Mouse (Mus musculus) liver, postnatal 0 days (tissue): ENCODE measurements around the gene Tpt1. TPM values are rescaled to one million over a fixed set of nuclear protein-coding genes. Genes with fewer than 3 reads are reported as not detected.
A peak's percentile ranks its signal among the peaks of the same experiment; 100 is the strongest.

Experiments used
- ATAC-seq: fragments of 200-750 bp; cut with Nextera tagmentation; 2 replicates; pipeline ENCODE4 v1.8.0; 2017; ENCODE audit warnings: mild to moderate bottlenecking, moderate library complexity
- DNase-seq: peaks from one replicate; pipeline ENCODE4 v3.0.0-alpha.2; 2016
- H3K27ac ChIP-seq: fragments of 300-500 bp; sonication (generic); 2 replicates; pipeline ENCODE4 v1.5.1; 2014; ENCODE audit warnings: antibody characterized with exemption, moderate library complexity, mild to moderate bottlenecking, low read depth
- H3K27me3 ChIP-seq: fragments of 300-500 bp; sonication (generic); 2 replicates; pipeline ENCODE4 v1.6.1; 2014; ENCODE audit warnings: low read length, control low read depth, mixed read lengths; ENCODE audit not compliant: insufficient read depth
- H3K36me3 ChIP-seq: fragments of 300-500 bp; sonication (generic); replicated peaks from 2 replicates; pipeline ENCODE4 v1.6.1; 2014; ENCODE audit warnings: mild to moderate bottlenecking, control low read depth, low read length, moderate library complexity, mixed read lengths; ENCODE audit not compliant: insufficient read depth
- H3K4me1 ChIP-seq: fragments of 300-500 bp; sonication (generic); 2 replicates; pipeline ENCODE4 v1.6.1; 2014; ENCODE audit warnings: antibody characterized with exemption, mild to moderate bottlenecking, control low read depth; ENCODE audit not compliant: insufficient read depth
- H3K4me2 ChIP-seq: fragments of 300-500 bp; sonication (generic); 2 replicates; pipeline ENCODE4 v1.6.1; 2014; ENCODE audit warnings: low read depth, mild to moderate bottlenecking, low read length, moderate library complexity, mixed read lengths
- H3K4me3 ChIP-seq: fragments of 300-500 bp; sonication (generic); 2 replicates; pipeline ENCODE4 v1.5.1; 2014; ENCODE audit warnings: low read depth, low read length
- H3K9ac ChIP-seq: fragments of 300-500 bp; sonication (generic); replicated peaks from 2 replicates; pipeline ENCODE4 v1.6.1; 2014; ENCODE audit warnings: mild to moderate bottlenecking, moderate library complexity
- H3K9me3 ChIP-seq: fragments of 300-500 bp; sonication (generic); 2 replicates; pipeline ENCODE4 v1.6.1; 2016; ENCODE audit warnings: mild to moderate bottlenecking, control low read depth, low read length, mixed read lengths
- CTCF ChIP-seq: sonication (generic); IDR thresholded peaks from 2 replicates; pipeline ENCODE4 v1.5.1; 2016; ENCODE audit warnings: antibody characterized with exemption, low read depth
- EP300 ChIP-seq: IDR thresholded peaks from 2 replicates; pipeline ENCODE4 v1.6.1; 2016; ENCODE audit warnings: antibody characterized with exemption, low read depth, mild to moderate bottlenecking
- WGBS: fragments of 180-500 bp; shearing (Covaris S2); extraction: QIAGEN DNeasy Blood & Tissue Kit; methylation state at CpG from one replicate; pipeline ENCODE4 v1.1.7; 2014; ENCODE audit not compliant: insufficient replicate concordance; 5-methylcytosine and 5-hydroxymethylcytosine counted together
- polyA plus RNA-seq: library from polyadenylated mRNA; unstranded; fragments of >200 nt; fragmentation: Nextera tagmentation; extraction: Ambion mirVana; gene quantifications from 2 replicates; pipeline ENCODE4 v1.2.1, GENCODE M21; 2015

Tpt1 gene
- polyA plus RNA-seq, 1 experiment from 2014 or later: 874 TPM

- Histone ChIP-seq H3K4me2 (no peak overlapping the region), H3K36me3 (no peaks in the 10 kb centered on the region), H3K27ac (peak overlapping the region; percentile 73), H3K4me3 (no peak overlapping the region), H3K9ac (no peak overlapping the region), H3K9me3 (0 out of 2 replicates have a peak, but pooled peaks cover 2% of the 10 kb centered on the region), H3K4me1 (no peaks in the 10 kb centered on the region), H3K27me3 (no peaks in the 10 kb centered on the region)
- WGBS: 21% methylated on average over 9 of the region's 10 CpGs
- no peak for DNase-seq
- no peak for ATAC-seq
- TF ChIP-seq EP300 (no peak), CTCF (peak; percentile 38)
Observed at GRCm38 (mm10) chr14:75870631-75871030, 25.7 kb downstream of the Tpt1 start.

- TF ChIP-seq CTCF (no peak), EP300 (no peak)
- Histone ChIP-seq H3K4me2 (no peak overlapping the region), H3K36me3 (no peaks in the 10 kb centered on the region), H3K27ac (no peak overlapping the region), H3K27me3 (no peaks in the 10 kb centered on the region), H3K9me3 (0 out of 2 replicates have a peak, but pooled peaks cover 2% of the 10 kb centered on the region), H3K4me3 (no peak overlapping the region), H3K4me1 (no peaks in the 10 kb centered on the region), H3K9ac (no peak overlapping the region)
- DNase-seq (no peak), ATAC-seq (no peak)
- WGBS: 24% methylated on average over 4 of the region's 5 CpGs
Observed at GRCm38 (mm10) chr14:75871111-75871510, 26.2 kb downstream of the Tpt1 start.

DNA sequence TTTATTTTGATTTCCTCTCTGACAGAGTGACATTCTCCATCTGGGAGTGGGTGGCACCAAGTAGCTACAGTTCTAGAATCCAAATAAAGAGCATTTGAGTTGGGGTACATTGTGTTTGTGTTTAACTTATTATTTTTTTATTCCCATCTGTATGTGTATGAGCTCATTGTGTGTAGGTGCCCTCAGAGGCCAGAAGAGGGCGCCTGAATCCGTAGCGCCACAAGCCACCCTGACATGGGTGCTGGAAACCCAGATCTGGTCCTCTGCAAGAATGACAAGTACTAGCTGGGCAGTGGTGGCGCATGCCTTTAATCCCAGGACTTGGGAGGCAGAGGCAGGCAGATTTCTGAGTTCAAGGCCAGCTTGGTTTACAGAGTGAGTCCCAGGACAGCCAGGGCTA, 26.9 kb downstream of the Tpt1 start:
- no peak for DNase-seq
- TF ChIP-seq EP300: no peak
- 0 out of 2 replicates have a peak, but pooled peaks have one; percentile 18 for TF ChIP-seq CTCF
- H3K27me3 ChIP-seq: no peaks in the 10 kb centered on the region
- H3K9ac ChIP-seq: no peak overlapping the region
- 88% methylated on average over 4 of the region's 4 CpGs for WGBS
- H3K4me1 ChIP-seq: no peaks in the 10 kb centered on the region
- H3K36me3 ChIP-seq: no peaks in the 10 kb centered on the region
- no peak overlapping the region for H3K27ac ChIP-seq
- no peak for ATAC-seq
- H3K4me3 ChIP-seq: no peak overlapping the region
- H3K4me2 ChIP-seq: no peak overlapping the region
- 0 out of 2 replicates have a peak, but pooled peaks cover 2% of the 10 kb centered on the region for H3K9me3 ChIP-seq

DNA sequence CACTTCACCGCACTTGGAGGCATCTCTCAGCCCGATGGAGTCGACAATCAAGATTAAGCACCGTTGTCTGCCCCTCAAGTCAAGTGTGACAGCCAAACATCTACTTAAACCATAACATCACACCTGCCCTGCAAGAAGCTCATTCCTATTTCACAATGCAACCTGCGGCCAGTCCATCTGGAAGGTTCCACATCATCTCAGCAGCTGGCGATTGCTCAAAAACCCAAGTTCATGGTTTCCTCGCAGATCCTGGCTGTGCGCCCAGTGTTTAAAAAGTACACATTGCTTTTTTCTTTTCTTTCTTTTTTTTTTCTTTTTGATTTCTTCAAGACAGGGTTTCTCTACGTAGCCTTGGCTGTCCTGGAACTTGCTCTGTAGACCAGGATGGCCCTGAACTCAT, 28.7 kb downstream of the Tpt1 start:
- 76% methylated on average over 9 of the region's 9 CpGs for WGBS
- Histone ChIP-seq H3K27me3 (no peaks in the 10 kb centered on the region), H3K27ac (no peak overlapping the region), H3K9ac (no peak overlapping the region), H3K9me3 (0 out of 2 replicates have a peak, but pooled peaks cover 2% of the 10 kb centered on the region), H3K4me3 (no peak overlapping the region), H3K36me3 (no peaks in the 10 kb centered on the region), H3K4me2 (no peak overlapping the region), H3K4me1 (no peaks in the 10 kb centered on the region)
- TF ChIP-seq CTCF (no peak), EP300 (no peak)
- DNase-seq (no peak), ATAC-seq (no peak)

DNA sequence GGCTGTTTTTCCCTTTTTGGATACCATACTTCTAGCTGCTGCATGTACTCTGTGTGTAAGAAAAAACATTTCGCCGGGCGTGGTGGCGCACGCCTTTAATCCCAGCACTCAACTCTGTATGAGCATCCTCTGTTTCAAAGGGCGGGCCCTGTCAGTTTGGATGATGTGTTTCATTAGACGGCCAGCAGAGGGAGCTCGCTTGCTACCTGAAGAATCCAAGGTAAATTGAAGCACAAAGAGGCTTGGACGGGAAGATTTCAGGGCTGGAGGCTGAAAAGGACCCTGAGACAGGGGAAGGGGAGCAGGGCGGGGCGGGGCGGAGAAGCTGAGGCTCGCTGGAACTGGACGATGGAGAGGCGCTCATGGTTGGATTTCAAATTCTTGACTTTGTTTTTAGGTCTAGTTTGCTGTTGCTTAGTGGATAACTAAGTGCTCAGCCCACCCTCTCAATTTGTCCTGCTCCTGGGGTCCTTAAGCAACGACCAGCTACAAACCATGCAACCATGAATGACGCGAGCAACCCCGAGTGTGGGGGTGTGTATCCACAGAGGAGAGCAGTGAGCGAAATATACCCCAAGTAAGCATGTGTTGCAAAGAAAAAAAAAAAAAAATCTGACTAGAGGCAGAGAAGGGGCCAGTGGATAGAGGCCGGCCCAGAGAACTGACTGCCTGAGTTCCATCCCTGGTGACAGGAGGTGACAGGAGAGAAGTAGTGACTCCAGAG, 31.6 kb downstream of the Tpt1 start:
- 17% methylated on average over 21 of the region's 21 CpGs for WGBS
- Histone ChIP-seq H3K27ac (no peak overlapping the region), H3K4me2 (no peak overlapping the region), H3K9ac (no peak overlapping the region), H3K4me3 (no peak overlapping the region), H3K36me3 (no peaks in the 10 kb centered on the region), H3K4me1 (no peaks in the 10 kb centered on the region), H3K27me3 (no peaks in the 10 kb centered on the region), H3K9me3 (0 out of 2 replicates have a peak, but pooled peaks cover 2% of the 10 kb centered on the region)
- ATAC-seq: 0 out of 2 replicates have a peak, but pooled peaks have one; percentile 19
- TF ChIP-seq EP300 (no peak), CTCF (peak; percentile 90)
- DNase-seq: peak; percentile 83

- no peaks in the 10 kb centered on the region for H3K4me1 ChIP-seq
- H3K9me3 ChIP-seq: no peaks in the 10 kb centered on the region
- ATAC-seq: no peak
Observed at GRCm38 (mm10) chr14:75877297-75877696, 32.4 kb downstream of the Tpt1 start.

More at GRCm38 (mm10) chr14:75877297-75877696, 32.4 kb downstream of the Tpt1 start:
- WGBS: 81% methylated on average over 3 of the region's 3 CpGs
- Histone ChIP-seq H3K36me3 (no peaks in the 10 kb centered on the region), H3K9ac (no peak overlapping the region), H3K4me2 (no peak overlapping the region), H3K4me3 (no peak overlapping the region), H3K27me3 (no peaks in the 10 kb centered on the region), H3K27ac (no peak overlapping the region)
- no peak for DNase-seq
- TF ChIP-seq EP300: no peak
- TF ChIP-seq CTCF: no peak
